Mouse (Mus musculus): ENCODE measurements around the gene Pacsin1.

Gene Pacsin1

DNA sequence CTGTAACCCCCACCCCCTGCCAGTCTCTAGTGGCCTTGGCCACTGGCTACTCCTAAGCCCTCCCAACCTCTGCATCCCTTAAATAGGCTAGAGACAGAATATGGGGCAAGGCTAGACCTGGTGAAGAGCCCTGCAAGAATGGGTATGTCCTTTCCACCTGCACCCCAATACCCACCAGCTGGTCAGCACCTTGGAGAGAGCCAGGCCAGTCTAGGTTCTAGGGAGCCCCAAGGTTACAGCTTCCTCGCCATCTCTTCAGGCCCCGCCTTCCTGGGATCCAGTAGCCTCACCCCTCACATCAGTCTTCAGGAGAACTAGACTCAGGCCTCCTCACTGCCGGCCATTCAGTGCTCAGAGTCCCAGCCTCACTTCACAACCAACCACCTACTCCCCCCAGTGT, 69.0 kb downstream of the Pacsin1 start:
- in situ Hi-C loops (cut with MboI, MseI), result no loop called here

DNA sequence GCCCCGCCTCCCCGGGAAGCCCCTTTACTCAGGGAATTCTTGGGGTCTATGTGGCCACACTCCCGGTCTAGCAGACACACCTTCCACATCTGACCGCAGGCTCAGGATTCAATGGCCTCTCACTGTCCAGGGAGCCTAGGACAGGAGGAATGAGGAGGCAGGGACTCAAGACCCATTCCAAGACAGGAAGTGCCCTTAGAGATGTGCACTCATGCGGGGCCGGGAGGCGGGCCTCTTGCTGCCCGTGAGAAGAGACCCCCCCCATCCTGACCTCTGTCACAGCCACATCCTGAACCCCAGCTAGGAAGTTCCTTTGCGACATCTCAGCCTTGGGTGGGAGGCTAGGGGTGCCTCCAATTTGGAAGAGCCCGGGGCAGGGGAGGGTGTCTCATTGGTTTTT, 69.7 kb downstream of the Pacsin1 start:
- in situ Hi-C loops (cut with MboI, MseI), result no loop called here

DNA sequence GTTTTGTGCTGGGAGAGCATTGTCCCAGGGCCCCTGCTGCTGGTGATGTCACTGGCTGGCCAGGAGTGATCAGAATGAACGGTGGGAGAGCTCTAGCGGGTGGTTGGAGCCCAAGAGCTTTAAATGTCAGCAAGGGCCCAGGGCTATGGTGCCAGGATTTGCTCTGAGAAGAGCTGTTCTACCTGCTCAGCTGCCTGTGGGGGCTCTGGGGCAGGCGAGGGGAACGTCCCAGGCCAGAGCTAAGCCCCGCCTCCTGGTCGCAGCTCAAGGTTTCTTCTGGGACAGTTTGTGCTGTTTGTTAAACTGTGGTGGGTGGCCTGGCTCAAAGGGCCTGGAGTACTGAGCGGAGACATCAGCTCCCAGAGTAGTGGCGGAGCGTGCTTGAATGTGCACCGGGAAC, 70.1 kb downstream of the Pacsin1 start:
- in situ Hi-C loops (cut with MboI, MseI), result no loop called here

DNA sequence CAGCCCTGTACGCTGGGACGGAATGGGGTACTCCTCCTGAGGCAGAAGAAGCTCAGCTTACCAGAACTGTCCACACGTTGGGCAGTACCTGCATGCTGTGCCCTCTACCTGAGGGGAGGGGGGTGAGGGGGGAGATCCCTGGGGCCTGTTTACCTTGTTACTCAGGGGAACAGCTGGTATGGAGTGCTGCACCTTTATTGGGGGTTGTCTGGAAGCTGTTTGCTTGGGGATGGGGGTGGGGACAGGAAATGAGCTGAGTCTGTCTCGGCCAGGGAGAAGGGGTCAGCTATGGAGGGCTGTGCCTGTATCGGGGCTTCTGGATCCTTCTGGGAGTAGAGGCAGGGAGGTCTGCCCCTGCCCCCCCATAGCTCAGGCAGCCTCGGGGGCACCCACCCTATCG, 71.2 kb downstream of the Pacsin1 start:
- in situ Hi-C loops (cut with MboI, MseI), result no loop called here

DNA sequence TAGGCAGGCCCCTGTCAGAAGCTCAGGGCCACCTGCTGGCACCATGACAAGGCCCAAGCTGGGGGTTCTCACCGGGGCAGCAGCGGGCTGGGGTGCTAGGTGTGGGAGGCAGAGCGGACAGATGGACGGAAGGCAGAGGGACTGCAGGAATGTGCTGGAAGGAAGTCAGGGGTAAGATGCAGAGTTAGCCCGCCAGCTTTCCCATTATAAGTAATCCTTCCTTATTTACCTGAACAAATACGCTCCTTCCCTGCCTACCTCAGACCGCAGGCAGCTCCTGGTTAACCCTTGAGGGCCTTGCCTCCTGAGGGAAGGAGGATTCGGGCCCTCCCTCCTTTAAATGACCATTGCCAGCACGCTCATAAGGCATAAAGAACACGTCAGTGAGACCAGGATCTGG, 73.5 kb downstream of the Pacsin1 start, which contains the start of gene Spdef:
Gene Spdef (minus strand): TSS at position 186 of the 400 bp plus-strand sequence.
- in situ Hi-C loops (cut with MboI, MseI), result no loop called here

DNA sequence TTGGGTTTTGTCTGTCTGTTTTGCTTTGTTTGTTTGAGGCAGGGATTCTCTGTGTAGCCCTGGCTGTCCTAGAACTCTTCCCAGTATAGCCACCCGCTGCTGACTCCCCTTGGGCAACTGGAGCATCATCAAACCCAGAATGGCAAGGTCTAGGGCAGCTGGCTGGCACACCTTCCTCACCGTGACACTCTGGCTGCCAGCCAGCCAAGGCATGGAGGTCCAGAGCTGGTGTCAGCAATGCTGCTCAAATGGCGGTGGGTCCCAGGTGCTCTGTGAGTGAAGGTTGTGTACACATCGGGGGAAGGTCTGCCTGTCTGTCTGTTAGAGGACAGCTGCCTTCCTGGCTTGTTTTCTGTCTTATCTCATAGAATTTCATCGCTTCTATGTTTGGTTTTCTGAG, 76.8 kb downstream of the Pacsin1 start:
- in situ Hi-C loops (cut with MboI, MseI), result no loop called here

DNA sequence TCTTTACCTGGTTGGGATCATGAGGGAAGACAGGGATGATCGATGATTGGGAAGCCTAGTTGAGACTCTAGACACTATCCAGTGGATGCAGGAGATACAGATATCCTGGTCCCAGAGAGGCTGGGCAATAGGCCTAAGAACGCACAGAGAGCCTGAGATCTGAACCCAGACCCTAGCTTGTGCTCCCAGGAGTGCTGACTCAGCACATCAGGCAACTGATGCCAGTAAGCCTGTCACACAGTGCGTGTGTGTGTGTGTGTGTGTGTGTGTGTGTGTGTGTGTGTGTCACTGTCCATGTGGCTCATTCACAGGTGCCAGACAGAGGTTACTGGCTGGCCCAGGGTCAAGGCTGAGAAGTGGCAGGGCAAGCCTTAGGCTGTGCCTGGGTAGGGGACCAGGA, 77.4 kb downstream of the Pacsin1 start:
- in situ Hi-C loops (cut with MboI, MseI), result no loop called here

DNA sequence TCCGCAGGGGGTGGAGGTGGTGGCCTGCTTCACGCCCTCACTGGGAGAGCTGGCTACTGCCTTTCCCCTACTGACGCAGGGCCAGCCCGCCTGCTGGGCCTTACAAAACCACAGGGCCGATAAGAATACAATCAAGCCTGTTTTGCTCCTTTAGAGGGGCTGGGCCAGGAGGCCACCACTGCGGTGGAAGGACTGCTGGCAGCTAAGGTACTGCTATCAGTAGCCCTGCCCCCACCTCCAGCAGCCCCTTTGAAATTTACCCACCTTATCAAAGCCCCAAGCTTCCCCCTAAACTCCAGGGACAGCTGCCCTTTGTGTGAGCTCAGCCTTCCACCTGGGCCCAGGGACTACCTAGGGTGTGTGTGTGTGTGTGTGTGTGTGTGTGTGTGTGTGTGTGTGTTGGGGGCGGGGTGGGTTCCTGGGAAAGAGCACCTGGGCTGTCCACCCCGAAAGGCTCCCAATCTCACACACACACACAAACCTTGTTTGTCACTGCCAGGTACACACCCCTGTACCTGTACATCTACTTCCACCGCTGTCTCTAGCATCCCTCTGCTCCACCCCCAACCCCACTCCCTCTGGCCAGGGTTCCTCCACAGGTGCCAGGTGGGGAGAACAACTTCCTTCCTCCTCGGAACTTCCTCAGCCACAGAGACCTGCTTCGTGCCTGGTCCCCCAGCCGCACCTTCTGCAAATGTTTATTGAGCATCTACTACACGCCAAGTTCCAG, 79.2 kb downstream of the Pacsin1 start:
- in situ Hi-C loops (cut with MboI, MseI), result no loop called here

DNA sequence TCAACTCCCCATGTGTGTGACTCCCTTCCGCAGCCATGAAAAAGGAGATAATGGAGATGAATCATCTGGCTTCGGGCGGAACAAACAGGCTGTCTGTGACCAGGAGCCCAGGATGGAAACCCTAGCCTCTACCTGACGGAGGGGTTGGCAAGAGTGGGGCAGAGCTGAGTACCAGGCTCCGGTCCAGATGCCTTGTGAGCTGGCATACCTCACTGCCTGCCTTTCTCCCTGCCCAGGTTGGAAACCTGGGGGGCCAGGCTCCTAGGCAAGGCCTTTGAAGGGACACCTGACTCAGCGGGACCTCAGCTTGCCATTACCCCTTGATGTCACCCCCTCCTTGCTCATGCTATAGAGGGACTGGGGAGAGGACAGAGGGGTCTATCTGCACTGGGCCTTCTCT, 85.7 kb downstream of the Pacsin1 start:
- in situ Hi-C loops (cut with MboI, MseI), result no loop called here

DNA sequence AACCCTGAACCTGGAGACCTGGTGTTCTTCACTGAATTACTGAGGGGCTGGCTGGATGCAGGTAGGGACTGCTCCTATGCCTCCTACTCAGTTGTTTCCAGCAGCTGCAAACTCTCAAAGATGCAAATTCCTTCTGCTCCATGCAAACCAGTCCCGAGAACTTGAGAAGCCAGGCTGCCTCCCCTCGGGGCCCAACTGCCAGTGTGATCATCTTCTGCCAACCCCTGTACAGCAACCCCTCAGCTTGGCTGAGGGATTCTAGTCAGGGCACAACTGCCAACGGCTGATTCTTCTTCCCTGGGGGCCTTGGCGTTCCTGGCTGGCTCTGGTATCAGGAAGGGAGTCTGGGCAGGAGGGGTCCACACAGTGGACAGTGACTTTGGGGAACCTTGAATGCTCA, 91.1 kb downstream of the Pacsin1 start:
- in situ Hi-C loops (cut with MboI, MseI), result no loop called here

DNA sequence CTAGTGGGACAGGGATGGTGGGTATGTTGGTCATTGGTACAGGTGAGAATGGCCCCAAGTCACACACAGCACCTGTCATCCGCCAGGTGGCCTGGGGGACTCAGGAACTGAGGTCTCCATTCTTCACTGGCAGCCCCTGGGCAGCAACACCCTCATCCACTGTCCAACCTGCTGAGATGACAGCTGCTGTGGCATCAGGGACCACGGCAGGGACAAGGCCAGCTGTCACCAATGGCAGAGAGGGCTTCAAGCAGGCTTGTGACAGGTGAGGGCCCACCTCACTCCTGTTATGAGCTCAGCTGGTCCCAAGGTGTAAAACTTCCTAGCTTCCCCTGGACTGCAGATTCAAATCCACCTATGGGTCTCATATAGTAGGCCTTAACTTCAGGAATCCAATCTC, 92.8 kb downstream of the Pacsin1 start:
- in situ Hi-C loops (cut with MboI, MseI), result no loop called here

DNA sequence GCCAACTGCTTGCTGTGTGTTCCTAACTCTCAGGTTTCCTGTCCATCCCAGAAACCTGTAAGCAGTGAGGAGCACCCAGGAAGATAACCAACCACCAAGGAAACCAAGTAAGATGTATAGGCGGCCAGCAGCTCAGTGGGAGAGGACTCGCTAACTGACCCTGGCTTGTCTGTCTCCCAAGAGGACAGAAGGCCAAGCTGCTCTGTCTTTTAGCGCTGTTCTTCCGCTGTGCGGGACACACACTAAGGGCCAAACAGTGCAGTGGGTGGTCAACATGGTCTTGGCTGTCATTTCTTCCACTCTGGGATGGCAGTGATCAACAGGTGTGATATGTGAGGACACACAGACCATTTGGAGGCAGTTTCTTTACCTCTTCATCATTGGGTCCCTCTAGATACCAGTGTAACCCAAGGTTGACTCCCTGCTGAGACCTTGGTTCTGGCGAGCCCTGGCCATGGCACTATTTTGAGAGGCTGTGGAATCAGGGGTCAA, 95.2 kb downstream of the Pacsin1 start:
- in situ Hi-C loops (cut with MboI, MseI), result no loop called here

DNA sequence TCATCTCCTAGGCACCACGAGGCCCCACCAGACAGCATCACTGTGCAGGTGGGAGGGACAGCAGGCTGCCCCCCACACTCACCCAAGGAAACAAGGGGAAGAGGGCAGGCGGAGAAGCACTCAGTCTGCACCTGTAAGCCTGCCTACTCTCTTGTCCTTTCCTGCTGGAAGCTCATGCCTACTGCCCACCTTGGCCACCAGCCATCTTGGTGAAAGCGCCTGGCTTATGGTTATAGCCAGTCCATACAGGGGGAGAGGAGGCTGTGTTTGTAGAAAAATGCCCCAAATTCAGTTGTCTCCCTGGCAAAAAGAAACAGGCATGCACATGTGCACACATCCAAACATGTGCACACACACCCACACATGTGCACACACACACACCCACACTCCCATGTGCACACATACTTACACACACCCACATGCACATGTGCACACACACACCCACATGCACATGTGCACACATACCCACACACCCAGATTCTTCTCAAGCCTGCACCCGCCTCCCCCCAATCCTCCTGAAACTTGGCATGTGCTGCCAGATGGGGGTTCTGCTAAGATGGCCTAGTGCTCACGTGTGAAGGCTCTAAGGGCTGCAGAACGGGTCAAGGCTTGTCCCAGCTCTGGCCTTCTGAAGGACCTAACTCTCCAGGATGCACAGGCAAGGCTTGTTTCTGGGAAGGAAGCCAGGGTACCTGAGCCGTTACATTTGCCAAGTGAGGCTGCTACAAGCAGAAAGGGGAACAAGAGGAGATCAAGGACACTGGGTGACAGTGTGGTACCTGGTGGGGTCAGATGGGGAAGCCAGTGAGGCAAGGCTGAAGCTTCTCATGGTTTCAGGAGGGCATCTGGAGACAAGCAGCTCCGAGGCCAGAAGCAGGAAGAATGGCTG, 96.2 kb downstream of the Pacsin1 start:
- in situ Hi-C loops (cut with MboI, MseI), result no loop called here

DNA sequence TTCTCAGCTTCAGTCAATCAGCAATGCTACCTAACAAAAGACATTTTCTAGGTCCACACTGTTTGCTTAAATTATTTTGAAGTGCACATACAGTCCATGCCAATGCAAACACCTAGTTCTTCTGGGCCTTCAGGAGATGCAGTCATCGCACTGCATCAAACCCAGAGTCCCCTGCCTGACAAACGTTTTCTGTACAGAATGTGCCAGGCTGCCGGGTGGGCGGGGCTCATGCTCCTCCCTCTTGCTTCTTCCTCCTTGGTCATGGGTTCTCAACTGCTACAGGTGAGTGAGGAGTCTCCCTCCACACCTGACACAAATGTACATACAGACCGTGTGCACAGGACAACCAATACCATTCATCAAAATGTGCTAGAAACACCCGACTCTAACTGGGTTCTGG, 104.9 kb downstream of the Pacsin1 start:
- in situ Hi-C loops (cut with MboI, MseI), result no loop called here

Measured in T-helper 17 cell (primary cell).